ENCODE assay signal across 8 mouse cellular contexts in genomic region chr11:44330851-44331773, GRCm38 (mm10).
DNase-seq lines count a peak whose midpoint lies in the region; ATAC-seq and TF ChIP-seq lines count a peak whose summit lies in the region.

No protein-coding gene starts in this region.

- H3K9me3 ChIP-seq in liver, embryonic 11.5 days (ENCODE audit: control insufficient read depth, low read length): no peaks in the 10 kb centered on the region
- no peaks in the 10 kb centered on the region for H3K9me3 ChIP-seq in forebrain, embryonic 15.5 days
- no peaks in the 10 kb centered on the region for H3K9me3 ChIP-seq in intestine, embryonic 14.5 days (ENCODE audit: control insufficient read depth, low read length)
- no peaks in the 10 kb centered on the region for H3K9me3 ChIP-seq in midbrain, embryonic 15.5 days
- H3K9me3 ChIP-seq in stomach, postnatal 0 days (ENCODE audit: control insufficient read depth, low read length): no peaks in the 10 kb centered on the region

- 37% methylated on average over 15 of the region's 15 CpGs for WGBS in liver, adult 2 months
- WGBS in liver, embryonic 11.5 days: 36% methylated on average over 15 of the region's 15 CpGs
- 42% methylated on average over 15 of the region's 15 CpGs for WGBS in forebrain, embryonic 15.5 days
- WGBS in intestine, embryonic 14.5 days: 42% methylated on average over 15 of the region's 15 CpGs
- 40% methylated on average over 15 of the region's 15 CpGs for WGBS in midbrain, embryonic 15.5 days
- 40% methylated on average over 15 of the region's 15 CpGs for WGBS in stomach, postnatal 0 days

- no peak for TF ChIP-seq POLR2A in liver, adult 2 months (IDR thresholded peaks at IDR 0.05; ENCODE audit: extremely low read depth, insufficient read depth, low read length)

- H3K4me1 ChIP-seq in liver, adult 2 months (ENCODE audit: control insufficient read depth, insufficient read depth, low read length): no peaks in the 10 kb centered on the region
- no peaks in the 10 kb centered on the region for H3K4me1 ChIP-seq in liver, embryonic 11.5 days (replicated peaks; ENCODE audit: control insufficient read depth, insufficient read depth, low read length)
- H3K4me1 ChIP-seq in forebrain, embryonic 15.5 days: no peaks in the 10 kb centered on the region
- H3K4me1 ChIP-seq in intestine, embryonic 14.5 days (replicated peaks; ENCODE audit: control insufficient read depth, insufficient read depth, low read length): no peaks in the 10 kb centered on the region
- H3K4me1 ChIP-seq in midbrain, embryonic 15.5 days: 0 out of 2 replicates have a peak, but pooled peaks cover 8% of the 10 kb centered on the region
- no peaks in the 10 kb centered on the region for H3K4me1 ChIP-seq in stomach, postnatal 0 days (replicated peaks; ENCODE audit: control insufficient read depth, insufficient read depth)

- peak; percentile 29 for DNase-seq in liver, adult 2 months (ENCODE audit: extremely low read depth, low read depth, low spot score)
- no peak for DNase-seq in liver, embryonic 11.5 days (ENCODE audit: low spot score)
- DNase-seq in intestine, embryonic 14.5 days (ENCODE audit: low spot score): peak; percentile 66
- DNase-seq in left cerebral cortex, adult 9 months (ENCODE audit: low spot score in 2 of 2): peak; percentile 23 to 76
- peak; percentile 43 for DNase-seq in stomach, postnatal 0 days (ENCODE audit: low spot score)

- H3K27ac ChIP-seq in liver, adult 2 months (replicated peaks; ENCODE audit: insufficient read depth, low read depth, low read length): no peak overlapping the region
- H3K27ac ChIP-seq in liver, embryonic 11.5 days (ENCODE audit: low read depth, low read length): no peak overlapping the region
- H3K27ac ChIP-seq in forebrain, embryonic 15.5 days (replicated peaks): no peak overlapping the region
- no peak overlapping the region for H3K27ac ChIP-seq in intestine, embryonic 14.5 days (ENCODE audit: low read depth)
- H3K27ac ChIP-seq in midbrain, embryonic 15.5 days: no peak overlapping the region
- no peak overlapping the region for H3K27ac ChIP-seq in stomach, postnatal 0 days (replicated peaks)

- no peak for TF ChIP-seq EP300 in stomach, postnatal 0 days (optimal IDR thresholded peaks at IDR 0.05)

- no peaks in the 10 kb centered on the region; the same call in 1 of the 2 replicates for H3K27me3 ChIP-seq in liver, adult 2 months (ENCODE audit: control insufficient read depth, insufficient read depth, low read length)
- H3K27me3 ChIP-seq in liver, embryonic 11.5 days (replicated peaks; ENCODE audit: control insufficient read depth, insufficient read depth, low read length): no peaks in the 10 kb centered on the region
- no peaks in the 10 kb centered on the region for H3K27me3 ChIP-seq in forebrain, embryonic 15.5 days
- no peaks in the 10 kb centered on the region for H3K27me3 ChIP-seq in intestine, embryonic 14.5 days (replicated peaks; ENCODE audit: control insufficient read depth, insufficient read depth, low read length)
- H3K27me3 ChIP-seq in midbrain, embryonic 15.5 days (replicated peaks): no peaks in the 10 kb centered on the region
- H3K27me3 ChIP-seq in stomach, postnatal 0 days (ENCODE audit: control insufficient read depth, insufficient read depth, low read length): no peaks in the 10 kb centered on the region

- peak; percentile 54 for TF ChIP-seq CTCF in liver, adult 2 months (IDR thresholded peaks at IDR 0.05; ENCODE audit: low read depth, low read length)
- peak; percentile 84 for TF ChIP-seq CTCF in stomach, postnatal 0 days (IDR thresholded peaks at IDR 0.05; ENCODE audit: low read depth)

- H3K9ac ChIP-seq in liver, adult 2 months (ENCODE audit: low read depth, low read length): no peak overlapping the region
- no peak overlapping the region for H3K9ac ChIP-seq in liver, embryonic 11.5 days (ENCODE audit: low read depth, low read length)
- H3K9ac ChIP-seq in forebrain, embryonic 15.5 days (replicated peaks): no peak overlapping the region
- H3K9ac ChIP-seq in intestine, embryonic 14.5 days (ENCODE audit: low read length): no peak overlapping the region
- no peak overlapping the region for H3K9ac ChIP-seq in midbrain, embryonic 15.5 days
- H3K9ac ChIP-seq in stomach, postnatal 0 days (ENCODE audit: low read length): no peak overlapping the region

- no peaks in the 10 kb centered on the region for H3K36me3 ChIP-seq in liver, adult 2 months (ENCODE audit: control insufficient read depth, insufficient read depth, low read length)
- no peaks in the 10 kb centered on the region for H3K36me3 ChIP-seq in liver, embryonic 11.5 days (ENCODE audit: control insufficient read depth, insufficient read depth, low read length)
- no peaks in the 10 kb centered on the region for H3K36me3 ChIP-seq in forebrain, embryonic 15.5 days
- H3K36me3 ChIP-seq in intestine, embryonic 14.5 days (ENCODE audit: control insufficient read depth, insufficient read depth, low read length): no peaks in the 10 kb centered on the region
- H3K36me3 ChIP-seq in midbrain, embryonic 15.5 days (replicated peaks): no peaks in the 10 kb centered on the region
- no peaks in the 10 kb centered on the region for H3K36me3 ChIP-seq in stomach, postnatal 0 days (ENCODE audit: control insufficient read depth, insufficient read depth, low read length)

- no peaks in the 10 kb centered on the region for H3K79me2 ChIP-seq in liver, adult 2 months (ENCODE audit: control insufficient read depth, insufficient read depth, low read length)

- H3K4me2 ChIP-seq in liver, embryonic 11.5 days: no peak overlapping the region
- H3K4me2 ChIP-seq in forebrain, embryonic 15.5 days (replicated peaks): 0 out of 2 replicates have a peak overlapping the region, but pooled peaks have one; percentile 24
- no peak overlapping the region for H3K4me2 ChIP-seq in intestine, embryonic 14.5 days (ENCODE audit: low read length)
- H3K4me2 ChIP-seq in midbrain, embryonic 15.5 days: peak overlapping the region; percentile 40
- no peak overlapping the region for H3K4me2 ChIP-seq in stomach, postnatal 0 days (replicated peaks; ENCODE audit: low read depth)

- H3K4me3 ChIP-seq in liver, adult 2 months (ENCODE audit: insufficient read depth, low read depth, low read length): no peak overlapping the region
- no peak overlapping the region for H3K4me3 ChIP-seq in liver, embryonic 11.5 days (ENCODE audit: low read depth, low read length)
- no peak overlapping the region for H3K4me3 ChIP-seq in forebrain, embryonic 15.5 days
- H3K4me3 ChIP-seq in intestine, embryonic 14.5 days (ENCODE audit: low read depth, low read length): no peak overlapping the region
- H3K4me3 ChIP-seq in midbrain, embryonic 15.5 days: no peak overlapping the region
- no peak overlapping the region for H3K4me3 ChIP-seq in stomach, postnatal 0 days (ENCODE audit: low read depth, low read length)

- no peak for ATAC-seq in liver, embryonic 11.5 days (replicated peaks; ENCODE audit: low FRiP score)
- 0 out of 2 replicates have a peak, but pooled peaks have one; percentile 56 for ATAC-seq in cerebellum, adult (ENCODE audit: insufficient number of reproducible peaks, low FRiP score, low TSS enrichment)
- ATAC-seq in forebrain, embryonic 15.5 days (replicated peaks): peak; percentile 85
- peak; percentile 77; the same call in 1 of the 2 replicates for ATAC-seq in intestine, embryonic 14.5 days (replicated peaks; ENCODE audit: low FRiP score, low TSS enrichment, low read depth)
- ATAC-seq in midbrain, embryonic 15.5 days (replicated peaks): peak; percentile 85
- ATAC-seq in stomach, postnatal 0 days (ENCODE audit: low FRiP score, low TSS enrichment): no peak

Comparison
In these comparisons a context has a peak if more than half of its experiments do, and no peak if none do; other contexts are left out.
1. ATAC-seq: peak in cerebellum, adult (single experiment), forebrain, embryonic 15.5 days (single experiment), intestine, embryonic 14.5 days (single experiment) and midbrain, embryonic 15.5 days (single experiment); none in liver, embryonic 11.5 days (single experiment) and stomach, postnatal 0 days (single experiment).
2. H3K4me2 ChIP-seq: peak in forebrain, embryonic 15.5 days (single experiment) and midbrain, embryonic 15.5 days (single experiment); none in liver, embryonic 11.5 days (single experiment), intestine, embryonic 14.5 days (single experiment) and stomach, postnatal 0 days (single experiment).